Mouse (Mus musculus) heart, postnatal 14 days (tissue): Measurements from ENCODE around the gene Cyp2d40. TPM values are rescaled to one million over a fixed set of nuclear protein-coding genes. Genes with fewer than 3 reads are reported as not detected.
A peak's percentile ranks its signal among the peaks of the same experiment; 100 is the strongest.
"Not testable (repeated sequence)": the region's sequence is repeated elsewhere in the genome, so short reads cannot be mapped to it uniquely, and the experiment has no call there.

Experiments used
- DNase-seq, 2 experiments: peaks; one replicate each; pipeline ENCODE4 v3.0.0; 2021 to 2022
- intact Hi-C: fragments of 180-260 bp; cut with DNase I; formaldehyde crosslinking; loops from one replicate; pipeline ENCODE4 v1.15.1; 2025
- long read RNA-seq, 2 experiments: library from polyadenylated mRNA; stranded (forward); transcript quantifications; one replicate each; pipeline ENCODE4 v2.0.0; 2021
- total RNA-seq, 2 experiments: library from RNA; stranded (reverse); gene quantifications; 2 replicates each; pipeline ENCODE4 v1.2.3; 2021

Cyp2d40 gene
- total RNA-seq, result not detected
- long read RNA-seq, experiment 1, result 0 reads
- long read RNA-seq, experiment 2, result 0 reads

- intact Hi-C loops, result no loop called here
Measured at GRCm38 (mm10) chr15:82763631-82764420, at the start of gene Cyp2d40. Gene Cyp2d40 (minus strand): TSS chr15:82764183.

GRCm38 (mm10) chr15:82810556-82810955 is 46.6 kb upstream of the Cyp2d40 start:
- no peak for DNase-seq
- intact Hi-C loops, result loop anchor here (5.0 kb wide), 1 partner anchor 112 kb away; no protein-coding TSS in a partner anchor

More at GRCm38 (mm10) chr15:82763631-82764420, at the start of gene Cyp2d40:
- DNase-seq, result no peak

- no peak for DNase-seq
- intact Hi-C loops, result loop anchor here (5.0 kb wide), 1 partner anchor 303 kb away; no protein-coding TSS in a partner anchor
Measured at GRCm38 (mm10) chr15:82809511-82809910, 45.5 kb upstream of the Cyp2d40 start.

- DNase-seq, result no peak
- intact Hi-C loops, result loop anchor here (5.0 kb wide), 1 partner anchor 305 kb away; no protein-coding TSS in a partner anchor
Measured at GRCm38 (mm10) chr15:82806969-82807763, 43.2 kb upstream of the Cyp2d40 start.

- intact Hi-C loops, result loop anchor here (2.0 to 5.0 kb wide), 2 partner anchors 232 to 307 kb away; no protein-coding TSS in a partner anchor
- DNase-seq, result peak; percentile 81 to 91
Measured at GRCm38 (mm10) chr15:82804708-82805639, 41.0 kb upstream of the Cyp2d40 start.

GRCm38 (mm10) chr15:82795936-82796440 is 32.0 kb upstream of the Cyp2d40 start:
- DNase-seq, result no peak
- intact Hi-C loops, result no loop called here

GRCm38 (mm10) chr15:82794277-82794676 is 30.3 kb upstream of the Cyp2d40 start, which contains the start of gene Cyp2d26:
Gene Cyp2d26 (minus strand): TSS chr15:82794294.
- intact Hi-C loops, result no loop called here

GRCm38 (mm10) chr15:82793868-82794267 is 29.9 kb upstream of the Cyp2d40 start:
- intact Hi-C loops, result no loop called here
- DNase-seq, result no peak

More at GRCm38 (mm10) chr15:82794277-82794676, 30.3 kb upstream of the Cyp2d40 start, which contains the start of gene Cyp2d26:
- no peak for DNase-seq

GRCm38 (mm10) chr15:82793454-82793853 is 29.5 kb upstream of the Cyp2d40 start:
- intact Hi-C loops, result no loop called here

GRCm38 (mm10) chr15:82792566-82792965 is 28.6 kb upstream of the Cyp2d40 start:
- DNase-seq, result no peak
- intact Hi-C loops, result no loop called here

More at GRCm38 (mm10) chr15:82793454-82793853, 29.5 kb upstream of the Cyp2d40 start:
- DNase-seq, result no peak

GRCm38 (mm10) chr15:82784581-82784980 is 20.6 kb upstream of the Cyp2d40 start:
- intact Hi-C loops, result no loop called here
- DNase-seq, result no peak

- DNase-seq, result no peak
- intact Hi-C loops, result loop anchor here (2.0 kb wide), 1 partner anchor 99 kb away; no protein-coding TSS in a partner anchor
Measured at GRCm38 (mm10) chr15:82783800-82784199, 19.8 kb upstream of the Cyp2d40 start.

- DNase-seq, intact Hi-C loops: not testable (repeated sequence)
Measured at GRCm38 (mm10) chr15:82777856-82778255, 13.9 kb upstream of the Cyp2d40 start.

- DNase-seq, result no peak
- intact Hi-C loops, result no loop called here
Measured at GRCm38 (mm10) chr15:82765943-82766342, 2.0 kb upstream of the Cyp2d40 start.

GRCm38 (mm10) chr15:82764881-82765280 is 898 bp upstream of the Cyp2d40 start:
- no peak for DNase-seq
- intact Hi-C loops, result no loop called here

GRCm38 (mm10) chr15:82748141-82748540 is 15.8 kb downstream of the Cyp2d40 start:
- intact Hi-C loops, result no loop called here
- no peak for DNase-seq

GRCm38 (mm10) chr15:82747516-82747915 is 16.5 kb downstream of the Cyp2d40 start:
- intact Hi-C loops, result no loop called here
- DNase-seq, result no peak

- intact Hi-C loops, DNase-seq: not testable (repeated sequence)
Measured at GRCm38 (mm10) chr15:82733331-82733925, 30.6 kb downstream of the Cyp2d40 start.
